Mouse (Mus musculus) CD4-positive, CD25-positive, alpha-beta regulatory T cell, adult 2 months (primary cell): ENCODE measurements around the gene Nfic.

ENCODE experiments used
- DNase-seq: peaks from one replicate; pipeline ENCODE4 v3.0.0-alpha.2; 2012; ENCODE audit warnings: low read depth, low spot score

Gene Nfic

GRCm38 (mm10) chr10:81404082-81404481 is 51.4 kb downstream of the Nfic start:
- DNase-seq: no peak

GRCm38 (mm10) chr10:81403511-81403910 is 51.9 kb downstream of the Nfic start:
- no peak for DNase-seq

DNA sequence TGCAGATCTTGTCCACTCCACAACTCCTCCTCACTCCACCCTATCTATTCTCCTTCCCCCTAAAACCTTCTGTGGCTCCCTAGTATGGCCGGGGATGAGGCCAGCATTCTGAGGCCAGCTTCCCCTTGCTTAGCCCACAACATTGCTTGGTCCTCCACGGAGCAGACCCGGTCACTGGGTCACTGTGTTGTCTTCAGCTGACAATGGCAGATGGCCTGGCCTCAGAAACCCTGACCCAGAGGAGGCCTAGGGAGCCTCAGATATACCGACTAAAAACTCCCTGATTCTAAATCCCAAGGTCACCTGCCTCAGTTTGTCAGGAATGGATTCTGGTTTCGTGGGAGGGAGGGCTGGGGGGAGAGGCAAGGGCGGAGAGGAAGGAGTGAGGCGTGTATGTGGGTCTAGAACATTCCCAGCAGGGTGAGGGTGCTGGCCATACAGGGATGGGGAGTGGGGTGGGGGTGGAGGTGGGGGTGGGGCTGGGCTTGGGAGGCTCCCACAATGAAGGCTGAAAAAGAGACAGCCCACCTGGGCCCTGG is 53.1 kb downstream of the Nfic start:
- no peak for DNase-seq

GRCm38 (mm10) chr10:81401521-81402226 is 53.8 kb downstream of the Nfic start:
- peak; percentile 84 for DNase-seq

DNA sequence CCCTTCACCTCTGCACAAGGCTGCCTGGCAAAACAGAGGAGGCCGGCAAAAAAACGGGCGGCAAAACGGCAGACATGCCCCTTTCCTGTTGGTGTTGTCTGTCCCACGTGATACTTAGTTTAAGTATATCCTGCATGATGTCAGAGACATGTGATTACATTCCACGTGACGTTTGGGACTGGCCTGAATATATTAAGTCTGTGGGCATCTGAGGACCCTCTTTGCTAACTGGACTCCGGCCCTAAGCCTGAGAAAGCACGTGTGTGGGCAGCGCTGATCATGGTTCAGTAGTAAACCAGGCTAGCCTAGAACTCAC is 54.3 kb downstream of the Nfic start:
- peak; percentile 53 for DNase-seq

DNA sequence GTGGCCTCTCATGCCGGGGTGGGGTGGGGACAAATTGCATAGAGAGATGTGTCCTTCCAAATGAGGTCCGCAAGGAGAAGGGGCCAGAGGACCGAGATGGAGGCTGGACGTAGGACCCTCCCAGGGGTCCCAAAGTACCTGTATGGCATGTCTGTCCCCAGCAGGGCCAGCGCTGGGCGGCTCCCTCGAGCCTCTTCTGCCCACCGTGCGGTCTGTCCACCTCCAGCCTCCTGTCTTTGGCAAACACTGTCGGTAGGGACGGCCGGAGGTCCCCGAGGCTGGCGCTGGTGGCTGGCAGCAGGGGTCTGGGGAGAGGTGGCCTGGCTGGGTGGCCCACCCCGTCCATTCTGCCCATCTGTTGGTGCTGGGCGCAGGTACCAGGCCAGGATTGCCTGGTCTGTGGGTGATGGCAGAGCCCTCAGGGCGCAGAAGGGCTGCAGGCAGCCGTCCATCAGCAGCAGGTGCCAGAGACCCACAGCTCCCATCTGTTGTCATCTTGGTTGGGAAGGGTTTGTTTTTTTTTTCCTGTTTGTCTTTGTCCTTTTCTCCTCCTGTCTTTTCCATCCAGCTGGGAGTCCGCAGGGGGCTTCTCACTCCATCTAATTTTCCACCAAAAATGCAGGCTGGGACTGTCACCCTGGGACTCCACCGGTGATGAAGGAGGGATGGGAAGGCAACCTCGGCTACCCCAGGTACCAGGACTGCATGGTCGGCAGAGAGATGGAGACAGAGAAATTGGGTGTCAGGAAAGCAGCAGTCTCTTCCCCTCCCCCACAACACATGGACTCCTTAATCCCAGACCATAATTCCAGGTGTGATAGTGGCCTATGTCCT is 54.8 kb downstream of the Nfic start:
- no peak for DNase-seq

DNA sequence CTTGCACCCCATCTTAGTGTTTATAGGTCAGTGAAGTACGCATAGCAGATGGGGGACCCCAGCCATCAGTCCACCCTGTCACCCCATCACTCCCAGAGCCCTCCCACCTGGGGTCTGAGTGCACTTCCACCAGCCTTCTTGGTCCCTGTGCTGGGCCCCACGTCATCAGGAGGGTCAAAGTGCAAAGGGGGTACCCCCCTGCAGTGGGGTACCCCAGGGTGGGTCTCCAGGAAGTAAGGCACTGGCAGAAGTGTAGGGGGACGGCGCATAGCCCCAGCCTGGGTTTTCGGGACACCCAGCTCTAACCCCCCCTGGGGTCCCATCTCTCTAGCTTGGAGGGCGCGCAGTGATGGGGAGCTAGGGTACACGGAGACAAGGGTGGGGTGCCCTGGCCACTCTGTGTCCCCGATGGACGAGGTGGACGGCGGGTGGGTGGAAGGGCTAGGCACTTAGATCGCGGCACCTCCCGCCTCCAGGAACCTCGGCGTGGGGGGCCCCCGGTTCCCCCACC is 55.6 kb downstream of the Nfic start:
- no peak for DNase-seq

DNA sequence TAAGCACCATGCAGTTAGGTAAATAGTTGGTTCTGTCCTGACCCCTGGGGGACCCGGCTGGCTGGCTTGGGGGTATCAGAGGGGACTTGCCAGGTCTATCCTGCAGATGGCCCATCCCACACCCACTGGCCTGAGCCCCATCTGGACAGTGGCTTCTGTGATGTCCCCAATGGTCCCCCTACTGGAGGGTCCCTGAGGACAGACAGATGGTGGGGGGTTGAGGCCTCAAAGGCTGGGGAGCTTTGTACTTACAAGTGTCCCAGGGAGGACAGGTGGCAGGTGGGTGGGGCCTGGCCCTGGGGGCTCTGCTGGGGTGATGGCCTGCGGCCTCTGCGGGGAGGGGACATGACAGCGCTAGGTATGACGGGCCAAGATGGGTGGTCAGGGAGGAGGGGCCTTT is 56.1 kb downstream of the Nfic start:
- no peak for DNase-seq

DNA sequence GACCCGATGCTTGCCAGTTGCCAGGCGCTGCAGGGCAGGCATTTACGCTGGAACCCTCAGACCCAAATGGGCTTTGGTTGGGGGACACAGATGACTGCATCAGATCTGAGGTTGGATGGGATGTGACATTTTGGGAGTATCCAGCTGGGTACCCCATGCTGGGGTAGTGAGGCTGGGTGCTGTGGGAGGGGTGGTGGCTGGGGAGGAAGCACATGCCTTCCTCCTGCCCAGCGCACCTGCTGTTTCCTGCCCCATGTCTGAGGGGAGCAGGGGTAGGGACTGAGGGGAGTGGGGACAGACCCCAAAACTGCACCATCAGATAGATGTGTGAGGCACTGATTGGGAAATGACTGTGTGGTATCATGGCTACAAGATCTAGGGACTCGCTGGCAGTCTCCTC is 58.7 kb downstream of the Nfic start:
- no peak for DNase-seq

DNA sequence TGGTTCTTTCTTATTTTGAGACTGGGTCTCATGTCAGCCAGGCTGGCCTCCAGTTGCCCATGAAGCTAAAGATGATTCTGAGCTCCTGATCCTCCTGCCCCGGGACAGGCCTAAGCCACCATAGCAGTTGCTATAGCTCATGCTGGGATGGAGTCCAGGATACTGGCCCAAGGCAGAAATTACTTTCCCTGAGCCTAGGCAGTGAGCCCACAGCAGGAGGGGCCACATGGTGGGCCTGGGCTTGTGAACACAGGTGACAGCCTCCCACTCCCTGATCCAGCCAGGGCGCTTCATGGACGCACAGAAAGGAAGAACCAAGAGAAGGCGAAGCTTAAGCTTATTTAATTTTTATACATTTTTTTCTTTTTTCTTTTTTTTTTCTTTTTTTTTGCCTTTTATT is 59.6 kb downstream of the Nfic start:
- no peak for DNase-seq

DNA sequence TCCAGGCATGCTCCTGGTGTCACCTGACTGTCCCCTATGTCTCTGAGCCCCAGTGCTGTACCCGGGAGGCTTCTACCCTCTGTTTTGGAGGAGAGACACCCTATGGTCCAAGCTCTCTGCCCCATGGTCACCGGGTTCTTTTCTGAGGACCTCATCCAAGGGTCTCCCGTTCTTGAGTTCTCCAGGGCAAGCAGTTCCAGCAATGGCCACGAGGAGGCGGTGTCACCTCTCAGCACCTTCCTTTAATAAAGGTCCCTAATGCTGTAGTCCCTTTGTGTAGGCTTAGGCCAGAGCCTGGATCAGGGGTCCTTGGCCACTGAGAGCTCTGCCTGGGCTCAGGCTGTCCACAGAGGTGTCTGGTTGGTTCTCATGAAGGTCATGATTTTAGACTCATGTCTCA is 60.3 kb downstream of the Nfic start:
- peak; percentile 89 for DNase-seq

DNA sequence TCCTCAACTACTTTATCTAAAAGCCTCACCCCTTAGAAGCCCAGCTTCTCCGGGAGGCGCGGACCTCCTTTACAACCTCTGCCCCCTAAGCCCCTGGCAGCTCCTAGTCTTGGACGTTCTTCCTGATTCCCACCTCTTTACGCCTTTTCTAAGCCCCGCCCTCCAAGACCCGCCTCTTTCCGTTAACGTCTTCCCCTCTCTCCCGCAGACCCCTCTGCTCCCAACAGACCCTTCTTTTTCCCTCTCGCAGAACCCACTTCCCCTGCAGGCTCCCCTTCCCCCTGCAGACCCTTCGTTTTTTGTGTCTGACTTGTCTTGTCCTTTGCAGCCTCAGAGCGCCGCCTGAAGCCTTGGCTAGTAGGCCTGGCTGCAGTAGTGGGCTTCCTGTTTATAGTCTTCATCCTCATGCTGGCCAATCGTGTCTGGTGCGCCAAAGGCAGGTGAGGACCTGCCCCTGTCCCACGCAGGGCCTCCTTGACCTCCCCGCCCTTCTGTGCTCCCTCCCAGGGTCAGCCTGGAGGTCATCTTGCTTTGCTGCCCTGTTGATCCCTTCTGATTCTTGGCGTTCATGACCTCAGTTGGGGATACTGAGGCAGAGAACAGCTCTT is 61.9 kb downstream of the Nfic start:
- peak; percentile 46 for DNase-seq

DNA sequence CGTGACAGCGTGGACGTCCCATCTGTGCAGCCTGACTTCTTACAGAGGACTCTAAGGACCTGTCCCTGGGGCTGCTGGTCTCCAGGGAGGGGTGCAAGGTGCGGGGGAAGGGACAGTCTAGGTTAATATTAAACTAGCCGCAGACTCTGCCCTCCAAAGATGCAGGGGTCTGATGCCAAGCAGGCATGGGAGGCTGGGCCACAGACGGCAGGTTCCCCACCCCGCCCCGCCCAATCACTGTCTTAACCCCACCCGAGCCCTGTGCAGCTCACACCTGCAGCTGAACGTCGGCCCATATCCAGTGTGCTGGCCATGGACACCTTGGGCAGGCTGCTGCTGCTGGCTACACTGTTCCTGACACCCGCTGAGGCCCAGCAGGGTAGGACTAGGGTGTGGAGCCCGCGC is 62.7 kb downstream of the Nfic start, which contains the start of gene Smim24:
Gene Smim24 (plus strand): TSS at position 271 of the 405 bp plus-strand sequence.
- no peak for DNase-seq

DNA sequence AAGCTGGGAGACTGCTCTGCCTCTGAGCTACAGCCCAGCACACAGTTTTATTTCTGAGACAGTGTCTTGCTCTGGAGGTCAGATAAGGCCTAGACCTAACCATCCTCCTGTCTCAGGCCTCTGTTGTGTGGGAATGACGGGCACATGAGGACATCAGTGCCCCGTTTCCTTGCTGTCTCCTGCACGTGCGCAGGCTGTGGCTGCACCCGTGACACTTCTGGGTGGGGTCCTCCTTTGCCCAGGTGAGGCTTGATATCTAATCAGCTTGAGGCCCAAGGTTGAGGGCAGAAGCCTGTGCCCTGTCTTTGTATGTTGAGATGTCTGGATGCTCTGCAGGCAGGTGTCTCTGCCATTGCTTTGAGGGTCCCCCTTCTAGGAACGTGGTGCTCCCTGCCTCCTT is 63.2 kb downstream of the Nfic start:
- DNase-seq: no peak

DNA sequence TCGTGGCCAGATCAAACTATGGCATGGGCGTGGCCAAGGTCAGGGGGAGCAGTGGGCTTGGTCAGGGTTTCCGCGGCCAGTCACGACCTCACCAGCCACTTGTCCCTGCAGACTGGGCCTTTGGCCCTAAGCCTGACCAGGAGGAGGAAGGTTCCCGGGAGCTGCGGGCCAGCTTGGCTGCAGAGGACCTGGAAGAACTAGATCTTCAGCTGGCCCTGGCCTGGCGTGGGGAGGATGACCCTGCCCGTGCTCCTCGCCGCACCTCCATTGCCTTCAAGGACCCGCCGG is 64.8 kb downstream of the Nfic start:
- DNase-seq: no peak

GRCm38 (mm10) chr10:81389801-81390677 is 65.4 kb downstream of the Nfic start:
- DNase-seq: peak; percentile 82

GRCm38 (mm10) chr10:81389373-81389772 is 66.1 kb downstream of the Nfic start:
- no peak for DNase-seq

GRCm38 (mm10) chr10:81388505-81389055 is 66.9 kb downstream of the Nfic start, which contains the start of gene Gm48552:
Gm48552 (plus strand) TSS chr10:81389005.
- DNase-seq: no peak

DNA sequence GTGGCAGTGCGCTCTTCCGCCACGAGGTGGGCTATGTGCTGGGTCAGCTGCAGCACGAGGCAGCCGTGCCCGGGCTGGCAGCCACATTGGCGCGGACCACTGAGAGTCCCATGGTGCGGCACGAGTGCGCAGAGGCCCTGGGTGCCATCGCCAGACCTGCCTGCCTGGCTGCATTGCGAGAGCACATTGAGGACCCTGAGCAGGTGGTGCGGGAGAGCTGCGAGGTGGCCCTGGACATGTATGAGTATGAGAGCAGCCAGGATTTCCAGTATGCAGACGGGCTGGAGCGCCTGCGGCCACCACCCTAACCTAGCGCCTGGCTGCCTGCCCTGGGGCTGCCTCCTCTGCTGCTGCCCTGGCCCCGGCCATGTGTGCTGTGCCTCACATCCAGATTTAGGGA is 67.7 kb downstream of the Nfic start:
- DNase-seq: no peak

- no peak for DNase-seq
Observed at GRCm38 (mm10) chr10:81385603-81386306, 69.7 kb downstream of the Nfic start.

GRCm38 (mm10) chr10:81384605-81384982 is 70.8 kb downstream of the Nfic start:
- DNase-seq: no peak
